Mouse (Mus musculus): ENCODE results near the gene Ppib. TPM values are rescaled to one million over a fixed set of nuclear protein-coding genes. Genes with fewer than 3 reads are reported as not detected.

Ppib gene
- polyA plus RNA-seq, 1 experiment = 154 TPM

- H3K27me3 ChIP-seq (ENCODE audit: control insufficient read depth, insufficient read depth, low read length) = no peaks in the 10 kb centered on the region
- WGBS = 94% methylated on average over 6 of the region's 6 CpGs
- no peak overlapping the region for H3K4me3 ChIP-seq (ENCODE audit: control insufficient read depth, insufficient read depth, low read length)
- peaks cover 11% of the 10 kb centered on the region for H3K4me1 ChIP-seq (replicated peaks; ENCODE audit: control insufficient read depth, insufficient read depth, low read length)
- H3K27ac ChIP-seq (ENCODE audit: control insufficient read depth, insufficient read depth, low read length) = no peak overlapping the region
- no peak for TF ChIP-seq POLR2A (IDR thresholded peaks at IDR 0.05; ENCODE audit: control insufficient read depth, extremely low read depth, insufficient read depth, low read length, poor library complexity)
- no peak for TF ChIP-seq CTCF (IDR thresholded peaks at IDR 0.05; ENCODE audit: borderline replicate concordance, control insufficient read depth, extremely low read depth, insufficient read depth, low read length, poor library complexity)
- DNase-seq = no peak
- H3K36me3 ChIP-seq (ENCODE audit: control insufficient read depth, insufficient read depth, low read length) = peaks cover 40% of the 10 kb centered on the region
Measured at GRCm38 (mm10) chr9:66091327-66092231, 31.6 kb downstream of the Ppib start.

- Histone ChIP-seq H3K4me1 (replicated peaks; ENCODE audit: control insufficient read depth, insufficient read depth, low read length) (peaks cover 11% of the 10 kb centered on the region), H3K27me3 (ENCODE audit: control insufficient read depth, insufficient read depth, low read length) (no peaks in the 10 kb centered on the region), H3K36me3 (ENCODE audit: control insufficient read depth, insufficient read depth, low read length) (peaks cover 41% of the 10 kb centered on the region), H3K27ac (ENCODE audit: control insufficient read depth, insufficient read depth, low read length) (no peak overlapping the region), H3K4me3 (ENCODE audit: control insufficient read depth, insufficient read depth, low read length) (no peak overlapping the region)
- WGBS = 95% methylated on average over 2 of the region's 2 CpGs
- TF ChIP-seq CTCF (IDR thresholded peaks at IDR 0.05; ENCODE audit: borderline replicate concordance, control insufficient read depth, extremely low read depth, insufficient read depth, low read length, poor library complexity) = no peak
- no peak for TF ChIP-seq POLR2A (IDR thresholded peaks at IDR 0.05; ENCODE audit: control insufficient read depth, extremely low read depth, insufficient read depth, low read length, poor library complexity)
- DNase-seq = no peak
Measured at GRCm38 (mm10) chr9:66092664-66093063, 32.6 kb downstream of the Ppib start.

- Histone ChIP-seq H3K4me3 (ENCODE audit: control insufficient read depth, insufficient read depth, low read length) (no peak overlapping the region), H3K36me3 (ENCODE audit: control insufficient read depth, insufficient read depth, low read length) (peaks cover 73% of the 10 kb centered on the region), H3K27ac (ENCODE audit: control insufficient read depth, insufficient read depth, low read length) (no peak overlapping the region), H3K4me1 (replicated peaks; ENCODE audit: control insufficient read depth, insufficient read depth, low read length) (no peaks in the 10 kb centered on the region), H3K27me3 (ENCODE audit: control insufficient read depth, insufficient read depth, low read length) (no peaks in the 10 kb centered on the region)
- 96% methylated on average over 8 of the region's 8 CpGs for WGBS
- DNase-seq = no peak
- TF ChIP-seq POLR2A (IDR thresholded peaks at IDR 0.05; ENCODE audit: control insufficient read depth, extremely low read depth, insufficient read depth, low read length, poor library complexity) (no peak), CTCF (IDR thresholded peaks at IDR 0.05; ENCODE audit: borderline replicate concordance, control insufficient read depth, extremely low read depth, insufficient read depth, low read length, poor library complexity) (no peak)
Measured at GRCm38 (mm10) chr9:66101577-66101976, 41.6 kb downstream of the Ppib start.

- Histone ChIP-seq H3K36me3 (ENCODE audit: control insufficient read depth, insufficient read depth, low read length) (peaks cover 72% of the 10 kb centered on the region), H3K4me1 (replicated peaks; ENCODE audit: control insufficient read depth, insufficient read depth, low read length) (no peaks in the 10 kb centered on the region), H3K27ac (ENCODE audit: control insufficient read depth, insufficient read depth, low read length) (no peak overlapping the region), H3K4me3 (ENCODE audit: control insufficient read depth, insufficient read depth, low read length) (no peak overlapping the region), H3K27me3 (ENCODE audit: control insufficient read depth, insufficient read depth, low read length) (no peaks in the 10 kb centered on the region)
- DNase-seq = no peak
- WGBS = 97% methylated on average over 6 of the region's 6 CpGs
- no peak for TF ChIP-seq CTCF (IDR thresholded peaks at IDR 0.05; ENCODE audit: borderline replicate concordance, control insufficient read depth, extremely low read depth, insufficient read depth, low read length, poor library complexity)
- TF ChIP-seq POLR2A (IDR thresholded peaks at IDR 0.05; ENCODE audit: control insufficient read depth, extremely low read depth, insufficient read depth, low read length, poor library complexity) = no peak
Measured at GRCm38 (mm10) chr9:66102668-66103067, 42.6 kb downstream of the Ppib start.

- Histone ChIP-seq H3K4me1 (replicated peaks; ENCODE audit: control insufficient read depth, insufficient read depth, low read length) (no peaks in the 10 kb centered on the region), H3K27me3 (ENCODE audit: control insufficient read depth, insufficient read depth, low read length) (no peaks in the 10 kb centered on the region), H3K27ac (ENCODE audit: control insufficient read depth, insufficient read depth, low read length) (no peak overlapping the region), H3K4me3 (ENCODE audit: control insufficient read depth, insufficient read depth, low read length) (no peak overlapping the region), H3K36me3 (ENCODE audit: control insufficient read depth, insufficient read depth, low read length) (peaks cover 65% of the 10 kb centered on the region)
- DNase-seq = no peak
- WGBS = 97% methylated on average over 4 of the region's 4 CpGs
- TF ChIP-seq POLR2A (IDR thresholded peaks at IDR 0.05; ENCODE audit: control insufficient read depth, extremely low read depth, insufficient read depth, low read length, poor library complexity) = no peak
- no peak for TF ChIP-seq CTCF (IDR thresholded peaks at IDR 0.05; ENCODE audit: borderline replicate concordance, control insufficient read depth, extremely low read depth, insufficient read depth, low read length, poor library complexity)
Measured at GRCm38 (mm10) chr9:66104601-66105000, 44.6 kb downstream of the Ppib start.

DNA sequence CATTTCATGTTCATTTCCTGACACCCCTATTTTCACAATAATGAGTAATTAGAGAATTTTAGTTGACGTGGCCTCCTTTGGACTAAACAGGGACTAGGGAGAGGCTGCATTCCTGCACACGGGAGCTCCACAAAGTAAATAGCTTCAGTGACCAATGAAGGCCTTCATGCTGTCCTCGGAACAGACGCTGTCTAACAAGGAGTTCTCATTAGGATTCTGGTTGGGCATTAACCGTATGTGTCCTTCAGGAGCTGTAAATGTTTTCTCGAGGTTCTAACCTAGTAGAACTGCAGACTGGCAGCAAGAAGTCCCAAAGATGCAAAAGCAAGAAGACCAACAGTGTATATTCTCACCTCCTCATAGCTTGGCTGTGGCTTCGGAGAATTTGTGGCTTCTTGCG lies 45.1 kb downstream of the Ppib start:
- peaks cover 60% of the 10 kb centered on the region for H3K36me3 ChIP-seq (ENCODE audit: control insufficient read depth, insufficient read depth, low read length)
- no peak for TF ChIP-seq CTCF (IDR thresholded peaks at IDR 0.05; ENCODE audit: borderline replicate concordance, control insufficient read depth, extremely low read depth, insufficient read depth, low read length, poor library complexity)
- TF ChIP-seq POLR2A (IDR thresholded peaks at IDR 0.05; ENCODE audit: control insufficient read depth, extremely low read depth, insufficient read depth, low read length, poor library complexity) = no peak
- no peaks in the 10 kb centered on the region for H3K27me3 ChIP-seq (ENCODE audit: control insufficient read depth, insufficient read depth, low read length)
- 97% methylated on average over 8 of the region's 8 CpGs for WGBS
- DNase-seq = no peak
- H3K4me3 ChIP-seq (ENCODE audit: control insufficient read depth, insufficient read depth, low read length) = no peak overlapping the region
- H3K4me1 ChIP-seq (replicated peaks; ENCODE audit: control insufficient read depth, insufficient read depth, low read length) = no peaks in the 10 kb centered on the region
- no peak overlapping the region for H3K27ac ChIP-seq (ENCODE audit: control insufficient read depth, insufficient read depth, low read length)

Data from thymus, adult 2 months (tissue).